Mouse (Mus musculus) bone marrow macrophage, adult 2 months (primary cell): ENCODE data around the gene Spib. TPM values are rescaled to one million over a fixed set of nuclear protein-coding genes. Genes with fewer than 3 reads are reported as not detected.

Source experiments
- H3K27ac ChIP-seq: 2 replicates; pipeline ENCODE4 v1.5.1; 2012; ENCODE audit warnings: low read depth, low read length; ENCODE audit not compliant: insufficient read depth
- H3K4me1 ChIP-seq: 2 replicates; pipeline ENCODE4 v1.6.1; 2012; ENCODE audit warnings: low read length; ENCODE audit not compliant: control insufficient read depth, insufficient read depth
- H3K4me3 ChIP-seq: 2 replicates; pipeline ENCODE4 v1.5.1; 2012; ENCODE audit warnings: mild to moderate bottlenecking, low read length, moderate library complexity; ENCODE audit not compliant: insufficient read depth
- CTCF ChIP-seq: IDR thresholded peaks from 2 replicates; pipeline ENCODE4 v1.5.1; 2012; ENCODE audit warnings: low read depth, mild to moderate bottlenecking, low read length, moderate library complexity
- POLR2A ChIP-seq: IDR thresholded peaks from 2 replicates; pipeline ENCODE4 v1.6.1; 2012; ENCODE audit warnings: mild to moderate bottlenecking, low read depth, low read length, borderline replicate concordance
- polyA plus RNA-seq: library from polyadenylated mRNA; stranded (reverse); fragments of >200 nt; gene quantifications from 2 replicates; pipeline ENCODE4 v1.2.4, GENCODE M21; 2012; ENCODE audit not compliant: missing spikeins, insufficient read depth, insufficient read length

Spib gene
- polyA plus RNA-seq, 1 experiment: 0.32 TPM

DNA sequence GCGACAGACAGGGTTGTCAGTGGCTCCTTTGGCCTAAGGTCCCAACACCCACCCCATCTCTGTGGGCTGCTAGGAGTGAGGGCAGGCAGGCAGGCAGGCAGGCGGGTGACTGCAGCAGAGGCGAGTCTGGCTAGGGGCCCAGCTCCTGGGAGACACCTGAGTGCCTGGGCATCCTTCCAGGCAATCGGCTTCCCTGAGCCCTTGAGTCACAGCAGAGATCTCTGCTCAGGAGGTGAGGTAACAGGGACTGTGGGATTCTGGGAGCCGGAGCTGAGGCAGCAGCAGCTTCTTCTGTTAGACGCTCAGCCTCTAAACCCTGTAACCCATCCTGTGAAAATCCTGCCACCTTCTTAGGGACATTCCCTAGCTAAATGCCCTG is 4.7 kb upstream of the Spib start:
- TF ChIP-seq CTCF (no peak), POLR2A (no peak)
- H3K4me1 ChIP-seq: no peaks in the 10 kb centered on the region
- H3K27ac ChIP-seq: no peak overlapping the region
- H3K4me3 ChIP-seq: no peak overlapping the region

DNA sequence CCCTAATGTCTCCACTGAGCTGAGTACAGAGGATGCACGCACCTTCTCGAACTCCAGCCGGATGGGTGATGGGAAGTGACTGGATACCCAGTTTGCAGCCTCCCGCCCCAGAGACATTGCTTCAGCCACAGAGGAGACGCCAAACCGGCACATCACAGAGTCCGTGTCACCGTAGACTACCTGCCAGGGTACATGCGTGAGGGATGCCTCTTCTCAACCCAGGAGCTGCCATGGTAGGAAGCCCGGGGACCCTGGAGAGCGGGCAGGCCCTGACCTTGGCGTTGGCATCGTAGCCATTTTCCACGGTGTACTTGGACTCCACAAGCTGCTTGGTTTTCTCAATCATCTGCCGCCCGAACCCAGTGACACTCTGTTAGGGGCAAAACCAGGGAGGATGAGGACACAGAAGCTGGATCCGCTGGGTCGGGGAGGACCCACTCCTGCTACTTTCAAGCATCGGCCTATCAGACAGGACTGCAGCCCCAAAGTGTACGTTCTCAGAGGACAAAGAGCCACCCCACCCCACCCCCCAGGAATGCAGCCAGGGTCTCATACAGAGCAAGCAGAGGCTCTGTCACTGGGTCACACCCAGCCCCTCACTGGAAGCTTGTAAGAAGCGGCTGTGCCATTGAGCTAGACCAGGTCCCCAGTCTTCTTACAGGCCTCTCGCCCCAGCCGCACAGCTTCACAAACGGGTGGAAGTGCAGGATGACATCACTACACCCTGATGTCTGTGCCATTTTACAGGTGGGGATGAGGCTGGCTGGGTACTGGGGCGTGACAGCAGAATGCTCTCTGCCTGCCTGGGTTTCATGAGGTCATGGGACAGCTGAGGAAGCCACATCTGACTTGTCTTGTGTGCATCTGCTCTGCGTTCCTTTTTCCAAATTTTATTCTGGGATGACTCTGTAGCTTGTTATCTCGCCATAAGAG is 4.1 kb upstream of the Spib start:
- H3K27ac ChIP-seq: no peak overlapping the region
- no peak for TF ChIP-seq CTCF
- TF ChIP-seq POLR2A: no peak
- no peaks in the 10 kb centered on the region for H3K4me1 ChIP-seq

DNA sequence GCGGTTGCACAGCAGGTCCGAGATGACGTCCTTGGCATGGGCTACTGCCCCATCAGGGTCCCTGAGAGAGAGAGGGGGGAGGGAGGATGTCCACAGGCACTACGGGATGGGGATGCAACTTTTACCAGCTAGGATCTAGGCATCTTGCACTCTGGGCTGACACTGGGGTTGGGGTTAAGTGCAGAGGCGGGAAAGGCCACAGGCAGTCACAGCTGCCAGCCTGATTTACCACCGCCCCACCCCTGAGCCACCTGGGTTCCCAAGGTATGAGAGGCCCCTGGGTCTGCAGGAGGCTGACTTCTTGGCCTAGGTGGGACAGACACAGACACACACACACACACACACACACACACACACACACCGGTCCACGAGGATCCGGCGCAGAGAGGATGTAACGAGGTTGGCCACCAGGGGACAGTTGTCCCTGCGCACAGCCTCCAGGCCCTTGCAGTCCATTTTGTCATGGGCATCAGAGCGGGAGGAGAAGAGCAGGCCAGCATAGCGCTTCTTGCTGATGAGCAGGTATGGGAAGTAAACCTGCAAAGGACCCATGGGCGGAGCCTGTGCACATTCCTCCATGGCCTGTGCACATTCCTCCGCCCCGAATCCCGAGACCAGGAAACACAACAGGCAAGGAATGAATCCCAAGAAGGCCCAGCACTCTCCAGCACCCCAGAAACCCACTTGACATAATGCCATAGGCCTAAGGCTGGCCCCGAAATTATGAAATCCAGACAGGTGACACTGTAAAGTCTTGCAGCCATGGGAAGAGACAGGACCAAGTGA is 3.0 kb upstream of the Spib start:
- H3K4me3 ChIP-seq: no peak overlapping the region
- H3K27ac ChIP-seq: no peak overlapping the region
- H3K4me1 ChIP-seq: no peaks in the 10 kb centered on the region
- no peak for TF ChIP-seq POLR2A
- TF ChIP-seq CTCF: no peak

More for the DNA sequence above, 4.1 kb upstream of the Spib start:
- no peak overlapping the region for H3K4me3 ChIP-seq

DNA sequence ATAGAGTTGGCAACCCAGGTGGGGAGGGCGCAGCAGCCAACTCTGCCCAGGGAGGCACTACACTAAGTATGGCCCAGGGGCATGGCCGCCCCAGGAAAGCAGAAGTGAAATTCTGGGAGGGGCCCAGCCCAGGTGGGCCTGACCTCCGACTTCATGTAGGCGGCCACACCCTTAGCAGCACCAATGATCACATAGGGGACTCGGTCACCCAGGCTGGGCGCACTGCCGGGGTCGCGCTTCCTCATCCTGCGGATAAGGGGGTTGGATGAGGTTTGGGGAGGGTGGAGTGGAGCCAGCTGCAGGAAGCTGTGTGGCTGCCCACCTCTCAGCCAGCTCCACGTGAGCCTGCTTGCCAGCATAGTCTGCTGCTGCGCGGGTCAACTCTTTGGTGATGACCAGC is 2.4 kb upstream of the Spib start:
- no peak for TF ChIP-seq CTCF
- TF ChIP-seq POLR2A: no peak
- H3K27ac ChIP-seq: no peak overlapping the region
- H3K4me1 ChIP-seq: no peaks in the 10 kb centered on the region
- H3K4me3 ChIP-seq: no peak overlapping the region

DNA sequence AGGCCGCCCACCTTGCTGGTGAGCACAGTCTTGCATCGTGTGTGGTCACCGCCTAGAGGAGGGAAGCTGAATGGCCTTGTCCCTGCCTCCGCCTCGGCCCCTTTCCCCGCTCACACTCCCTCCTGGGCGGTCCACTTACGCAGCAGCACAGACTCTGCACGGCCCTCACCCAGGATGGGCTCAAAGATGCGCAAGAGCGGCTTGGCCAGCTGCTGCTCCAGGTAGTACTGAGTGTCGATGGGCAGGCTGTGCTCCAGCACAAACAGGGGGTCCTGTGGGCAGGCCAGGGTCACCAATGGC is 1.8 kb upstream of the Spib start:
- Histone ChIP-seq H3K4me3 (no peak overlapping the region), H3K4me1 (no peaks in the 10 kb centered on the region), H3K27ac (no peak overlapping the region)
- TF ChIP-seq POLR2A (no peak), CTCF (no peak)

DNA sequence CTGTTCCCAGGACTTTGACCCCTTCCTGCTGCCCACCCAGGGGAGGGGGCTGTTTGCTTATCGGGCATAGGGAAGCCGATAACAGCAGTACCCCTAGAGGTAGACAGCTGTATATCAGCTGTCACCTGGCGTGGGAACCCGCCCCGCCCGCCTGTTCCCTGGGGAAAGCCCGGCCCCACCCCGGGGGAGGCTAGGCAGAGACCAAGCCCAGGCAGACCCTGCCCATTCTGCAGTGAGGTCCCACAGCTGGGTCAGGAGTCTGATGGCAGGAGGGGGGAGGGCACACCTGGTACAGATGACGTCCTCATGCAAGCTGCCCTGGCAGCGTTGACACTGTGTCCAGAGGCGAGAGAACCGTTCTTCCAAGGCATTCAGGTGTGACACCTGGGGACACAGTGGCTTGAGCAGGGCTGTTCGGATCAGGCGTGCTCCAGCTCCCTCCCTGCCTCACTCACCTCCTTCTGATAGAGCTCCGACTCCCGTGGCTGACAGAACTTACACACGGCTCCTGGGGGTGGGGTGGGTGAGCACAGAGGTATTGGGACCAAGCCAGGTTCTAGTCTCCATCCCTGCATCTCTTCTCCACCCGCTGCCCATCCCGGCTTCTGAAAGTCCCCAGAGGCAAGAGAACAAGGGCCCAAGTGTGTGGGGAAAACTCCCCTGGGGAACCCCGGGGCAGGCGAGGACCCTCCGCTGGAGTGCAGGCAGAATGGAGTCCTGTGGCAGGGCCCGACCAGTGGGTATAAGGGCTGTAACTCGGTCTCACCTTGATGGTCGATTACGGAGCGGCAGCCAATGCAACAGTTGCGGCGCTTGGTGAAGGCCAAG is 1.3 kb upstream of the Spib start:
- no peak for TF ChIP-seq CTCF
- TF ChIP-seq POLR2A: no peak
- no peak overlapping the region for H3K27ac ChIP-seq
- peaks cover 5% of the 10 kb centered on the region for H3K4me1 ChIP-seq
- H3K4me3 ChIP-seq: no peak overlapping the region

DNA sequence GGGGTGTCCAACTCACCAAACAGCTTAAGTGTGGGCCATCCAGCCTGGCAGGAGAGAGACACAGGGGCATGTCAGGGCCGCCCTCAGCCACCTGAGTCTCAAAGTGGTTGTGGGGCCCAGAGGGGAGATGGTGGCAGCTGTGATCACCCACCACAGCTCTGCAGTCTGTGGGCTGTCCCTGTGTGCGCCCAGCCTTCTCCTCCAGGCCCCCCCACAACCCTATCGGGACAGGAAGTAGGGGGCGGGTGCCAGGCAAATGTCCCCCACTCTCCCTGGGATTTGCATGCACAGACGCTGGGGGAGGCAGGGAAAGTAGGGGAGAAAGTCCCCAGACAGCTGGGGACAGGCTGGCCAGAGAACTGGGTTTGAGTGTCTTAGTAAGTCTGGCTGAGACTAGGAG is 664 bp downstream of the Spib start:
- H3K4me3 ChIP-seq: no peak overlapping the region
- peaks cover 7% of the 10 kb centered on the region for H3K4me1 ChIP-seq
- H3K27ac ChIP-seq: no peak overlapping the region
- no peak for TF ChIP-seq POLR2A
- TF ChIP-seq CTCF: no peak

DNA sequence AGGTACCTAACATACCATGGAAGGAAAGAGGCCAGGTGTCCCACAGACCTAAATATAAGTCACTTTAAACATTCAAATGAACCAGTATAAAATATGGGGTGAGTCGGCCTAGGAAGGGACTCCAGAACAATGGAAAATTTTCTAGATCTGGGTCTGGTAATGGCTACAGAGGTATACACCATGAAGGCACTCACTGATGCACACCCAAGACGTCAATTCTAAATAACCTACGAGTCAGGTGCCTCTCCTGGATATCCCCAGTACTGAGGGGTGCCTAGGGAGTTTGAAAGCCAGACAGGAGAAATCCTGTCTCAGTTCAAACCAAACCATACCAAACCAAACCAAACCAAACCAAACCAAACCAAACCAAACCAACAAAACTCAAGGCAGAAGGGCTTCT is 1.4 kb downstream of the Spib start:
- H3K4me3 ChIP-seq: no peak overlapping the region
- no peak for TF ChIP-seq POLR2A
- no peak for TF ChIP-seq CTCF
- H3K27ac ChIP-seq: no peak overlapping the region
- peaks cover 7% of the 10 kb centered on the region for H3K4me1 ChIP-seq

DNA sequence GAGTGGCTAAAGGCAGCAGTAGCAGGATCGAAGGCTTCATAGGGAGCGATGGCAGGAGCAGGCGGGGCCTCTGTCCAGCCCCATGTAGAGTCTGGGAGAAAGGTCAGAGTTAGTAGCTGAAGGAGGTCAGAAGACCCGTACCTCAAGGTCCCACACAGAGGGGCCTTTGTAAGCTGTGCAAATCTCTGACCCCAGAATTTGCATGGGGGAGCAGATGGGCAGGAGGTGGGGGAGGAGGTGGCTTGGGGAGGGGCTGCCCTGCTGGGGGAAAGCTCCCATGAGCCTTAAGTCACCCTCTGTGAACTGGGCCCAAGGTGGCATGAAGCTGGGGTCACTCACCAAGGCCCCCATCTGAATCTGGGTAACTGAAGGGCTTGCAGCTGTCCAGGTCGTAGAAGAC is 2.4 kb downstream of the Spib start:
- no peak overlapping the region for H3K27ac ChIP-seq
- peaks cover 7% of the 10 kb centered on the region for H3K4me1 ChIP-seq
- TF ChIP-seq POLR2A (no peak), CTCF (no peak)
- no peak overlapping the region for H3K4me3 ChIP-seq
